Mouse (Mus musculus) G1E (cell line): ENCODE results near the gene Zdhhc5. TPM values are rescaled to one million over a fixed set of nuclear protein-coding genes. Genes with fewer than 3 reads are reported as not detected.

Source experiments
- ATAC-seq: 2 replicates; pipeline ENCODE4 v1.8.0; 2016; ENCODE audit warnings: mild to moderate bottlenecking; ENCODE audit not compliant: insufficient number of reproducible peaks, poor library complexity, low FRiP score, severe bottlenecking; ENCODE audit errors: extremely low read depth
- DNase-seq: peaks from one replicate; pipeline ENCODE4 v3.0.0; 2012; ENCODE audit warnings: low spot score
- H3K27me3 ChIP-seq: 2 replicates; pipeline ENCODE4 v1.6.1; 2012; ENCODE audit warnings: mild to moderate bottlenecking, low read length, inconsistent platforms; ENCODE audit not compliant: insufficient read depth
- H3K36me3 ChIP-seq: replicated peaks from 2 replicates; pipeline ENCODE3; 2012; ENCODE audit warnings: mild to moderate bottlenecking, inconsistent platforms
- H3K4me1 ChIP-seq: 2 replicates; pipeline ENCODE4 v1.6.1; 2012; ENCODE audit warnings: low read depth, low read length, inconsistent platforms, mixed read lengths; ENCODE audit not compliant: insufficient read depth
- H3K4me3 ChIP-seq: 2 replicates; pipeline ENCODE4 v1.5.1; 2012; ENCODE audit warnings: low read depth, mild to moderate bottlenecking, inconsistent platforms, low read length, moderate library complexity, mixed read lengths
- H3K9me3 ChIP-seq: replicated peaks from 2 replicates; pipeline ENCODE4 v1.6.1; 2012; ENCODE audit warnings: inconsistent platforms
- CTCF ChIP-seq: IDR thresholded peaks from 2 replicates; pipeline ENCODE4 v1.5.1; 2012; ENCODE audit warnings: low read depth, low read length, inconsistent platforms, mixed read lengths
- GATA1 ChIP-seq: IDR thresholded peaks from 2 replicates; pipeline ENCODE4 v1.6.1; 2012; ENCODE audit warnings: borderline replicate concordance, low read length, inconsistent platforms, mixed read lengths
- GATA2 ChIP-seq: IDR thresholded peaks from 2 replicates; pipeline ENCODE4 v1.6.1; 2012; ENCODE audit warnings: low read depth, low read length, inconsistent platforms, borderline replicate concordance
- POLR2AphosphoS5 ChIP-seq: IDR thresholded peaks from 2 replicates; pipeline ENCODE4 v1.6.1; 2012; ENCODE audit warnings: low read depth, low read length, inconsistent platforms; ENCODE audit not compliant: insufficient replicate concordance
- TAL1 ChIP-seq: conservative IDR thresholded peaks from 2 replicates; pipeline ENCODE4 v1.6.1; 2012; ENCODE audit warnings: low read depth, low read length, inconsistent platforms, mixed read lengths
- polyA plus RNA-seq: library from polyadenylated mRNA; stranded (reverse); fragments of >175 nt; gene quantifications from 2 replicates; pipeline ENCODE4 v1.2.3, GENCODE M21; 2012
- total RNA-seq, 2 experiments: library from RNA; stranded (forward) in 1 of 2; stranded (reverse) in 1 of 2; fragments of 200-1000 nt in 1 of 2; fragments of >200 nt in 1 of 2; fragmentation: Nextera tagmentation in 1 of 2; gene quantifications; 2 replicates each; pipeline ENCODE4 v1.2.3; 2014 to 2017

Zdhhc5 gene
- total and polyA plus RNA-seq, 3 experiments = 30.7 to 70.6 (median 38.0) TPM

DNA sequence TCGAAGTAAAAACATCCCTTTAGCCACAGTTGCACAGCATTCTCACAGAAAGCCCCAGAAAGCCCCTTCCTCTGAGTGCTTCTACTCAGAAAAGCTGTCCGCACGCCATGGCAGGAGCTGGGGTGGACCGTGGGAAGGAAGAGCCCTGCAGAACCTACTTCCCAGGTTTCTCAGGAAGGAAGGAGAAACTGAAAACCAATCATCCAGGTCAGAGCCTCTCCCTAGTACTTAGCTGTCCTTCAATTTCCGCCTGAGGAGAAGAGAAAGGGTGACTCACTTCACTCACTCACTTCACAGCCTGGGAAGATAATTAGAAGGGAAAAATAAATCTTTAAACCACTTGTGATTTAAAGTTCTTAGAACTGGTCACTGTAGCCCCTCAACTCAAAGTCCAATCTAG, 10.7 kb downstream of the Zdhhc5 start:
- no peak for TF ChIP-seq TAL1
- no peak for TF ChIP-seq GATA1
- no peak for TF ChIP-seq GATA2
- TF ChIP-seq POLR2AphosphoS5 = no peak
- no peak for TF ChIP-seq CTCF
- H3K4me1 ChIP-seq = peaks cover 16% of the 10 kb centered on the region
- ATAC-seq = no peak
- no peaks in the 10 kb centered on the region for H3K27me3 ChIP-seq
- no peak for DNase-seq
- H3K4me3 ChIP-seq = no peak overlapping the region
- H3K36me3 ChIP-seq = peaks cover 87% of the 10 kb centered on the region
- no peaks in the 10 kb centered on the region for H3K9me3 ChIP-seq

DNA sequence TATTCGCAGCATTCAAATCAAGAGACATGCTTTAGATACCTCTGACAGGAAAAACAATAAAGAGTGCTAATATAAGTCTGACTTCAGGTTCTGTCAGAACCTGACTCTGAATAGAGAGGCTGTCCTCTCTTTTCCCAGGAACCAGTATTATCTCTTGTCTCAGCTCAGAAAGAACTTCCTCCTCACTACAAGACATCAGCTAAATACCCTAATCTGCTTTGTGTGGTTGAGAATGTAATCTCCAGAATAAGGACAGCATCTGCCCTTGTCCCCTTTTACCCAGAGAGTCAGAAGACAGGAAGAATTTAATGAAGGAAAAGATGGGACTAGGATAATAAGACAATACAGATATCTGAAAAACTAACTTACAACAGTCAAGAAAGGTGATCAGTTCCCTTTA, 11.5 kb downstream of the Zdhhc5 start:
- no peak for TF ChIP-seq GATA1
- TF ChIP-seq POLR2AphosphoS5 = no peak
- no peak for TF ChIP-seq GATA2
- TF ChIP-seq CTCF = no peak
- TF ChIP-seq TAL1 = no peak
- Histone ChIP-seq H3K27me3 (no peaks in the 10 kb centered on the region), H3K9me3 (no peaks in the 10 kb centered on the region), H3K4me3 (no peak overlapping the region), H3K36me3 (peaks cover 86% of the 10 kb centered on the region), H3K4me1 (peaks cover 16% of the 10 kb centered on the region)
- ATAC-seq (peak; percentile 62), DNase-seq (no peak)

DNA sequence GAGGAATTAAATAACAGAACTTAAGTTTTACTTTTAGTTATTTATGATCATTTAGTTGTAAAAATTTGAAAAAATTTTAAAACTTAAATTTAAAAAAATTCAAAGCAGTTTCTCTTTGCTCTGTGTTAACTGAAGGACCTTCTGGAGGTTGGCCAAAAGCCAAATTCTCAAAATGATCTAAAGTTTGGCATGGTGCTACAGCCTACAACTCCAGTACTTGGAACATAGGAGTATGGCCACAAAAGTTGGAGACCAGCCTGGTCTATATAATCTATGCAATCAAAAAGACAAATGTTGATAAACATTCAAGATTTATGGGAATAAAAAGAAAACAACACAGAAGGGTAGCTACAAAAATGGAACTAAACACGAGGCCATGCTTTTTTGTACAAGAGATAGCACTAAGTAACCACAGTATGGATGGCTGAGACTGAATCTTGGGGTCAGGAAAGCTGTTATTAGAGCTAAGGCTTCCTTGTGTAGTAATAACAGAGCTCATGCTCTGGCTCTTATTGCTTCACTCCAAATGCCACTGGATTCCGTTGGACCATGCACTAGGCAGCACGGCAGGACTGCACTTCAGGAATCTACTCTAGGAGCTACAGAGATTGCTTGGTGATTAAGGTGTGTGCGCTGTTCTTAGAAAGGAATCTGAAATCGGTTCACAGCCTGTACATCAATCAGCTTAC, 19.8 kb downstream of the Zdhhc5 start:
- Histone ChIP-seq H3K9me3 (no peaks in the 10 kb centered on the region), H3K4me1 (no peaks in the 10 kb centered on the region), H3K27me3 (no peaks in the 10 kb centered on the region), H3K36me3 (peaks cover 83% of the 10 kb centered on the region), H3K4me3 (no peak overlapping the region)
- no peak for DNase-seq
- no peak for ATAC-seq
- TF ChIP-seq CTCF = no peak
- no peak for TF ChIP-seq POLR2AphosphoS5
- TF ChIP-seq GATA2 = no peak
- TF ChIP-seq GATA1 = no peak
- TF ChIP-seq TAL1 = no peak

DNA sequence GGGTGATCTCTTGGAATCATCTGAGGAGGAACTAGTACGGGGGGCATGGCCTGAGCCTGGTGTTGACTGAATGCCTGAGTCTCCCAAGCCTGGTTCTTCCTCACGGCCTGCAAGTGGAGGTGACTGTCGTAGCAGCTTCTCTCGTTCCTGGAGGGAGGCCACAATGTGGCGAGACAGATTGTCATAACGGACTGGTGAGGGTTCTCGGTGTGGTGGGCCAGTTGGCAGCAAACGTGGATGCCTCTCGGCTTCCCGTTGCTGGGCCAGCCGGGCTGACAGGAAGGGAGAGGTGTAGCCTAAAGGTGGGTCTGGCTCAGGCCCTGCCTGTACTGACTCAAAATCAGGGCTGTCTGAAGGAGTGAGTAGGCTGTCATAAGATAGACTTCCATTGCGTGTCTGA, 24.9 kb downstream of the Zdhhc5 start:
- ATAC-seq (no peak), DNase-seq (no peak)
- TF ChIP-seq GATA1 (no peak), CTCF (no peak), POLR2AphosphoS5 (no peak), TAL1 (no peak), GATA2 (no peak)
- no peaks in the 10 kb centered on the region for H3K27me3 ChIP-seq
- 0 out of 2 replicates have a peak overlapping the region, but pooled peaks have one; percentile 6 for H3K4me3 ChIP-seq
- H3K4me1 ChIP-seq = peaks cover 6% of the 10 kb centered on the region
- peaks cover 91% of the 10 kb centered on the region for H3K36me3 ChIP-seq
- H3K9me3 ChIP-seq = no peaks in the 10 kb centered on the region

DNA sequence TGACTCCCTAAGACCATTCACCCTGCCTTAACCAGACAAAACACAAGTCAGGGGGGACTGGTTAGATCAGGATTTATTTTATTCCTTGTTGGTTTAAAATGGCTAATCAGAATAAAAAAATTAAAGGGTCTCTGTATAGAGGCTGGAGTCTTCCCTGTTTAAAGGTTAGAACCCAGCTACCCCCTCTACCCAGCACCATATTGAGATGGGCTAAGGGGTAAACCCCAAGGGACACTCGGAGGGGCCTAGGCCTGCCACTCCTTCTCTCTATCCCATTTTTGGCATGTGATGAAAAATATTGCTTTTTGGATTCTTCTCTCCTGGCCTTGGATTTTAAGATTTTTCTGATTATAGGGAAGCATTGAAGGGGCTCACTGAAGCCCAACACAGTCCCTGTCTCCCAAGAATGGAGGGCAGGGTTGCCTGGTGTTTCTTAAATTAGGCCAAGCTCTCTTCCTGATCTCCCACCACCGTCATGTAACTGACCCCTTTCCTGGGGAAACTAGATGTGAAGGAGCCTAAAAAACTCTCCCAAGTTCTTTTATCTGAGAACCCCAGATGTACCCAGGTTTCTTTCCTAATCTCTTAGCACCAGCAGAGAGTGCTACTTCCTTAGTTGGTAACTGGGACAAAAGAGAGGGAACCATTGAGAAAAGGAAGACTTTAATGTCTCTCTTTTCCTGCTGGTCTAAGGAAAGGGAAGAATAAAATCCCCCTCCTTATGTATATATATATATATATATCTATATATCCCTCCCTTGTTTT, 26.7 kb downstream of the Zdhhc5 start:
- no peaks in the 10 kb centered on the region for H3K27me3 ChIP-seq
- H3K9me3 ChIP-seq = no peaks in the 10 kb centered on the region
- ATAC-seq (no peak), DNase-seq (no peak)
- TF ChIP-seq TAL1 = no peak
- no peak for TF ChIP-seq CTCF
- TF ChIP-seq GATA1 = no peak
- no peak for TF ChIP-seq POLR2AphosphoS5
- no peak for TF ChIP-seq GATA2
- H3K4me1 ChIP-seq = peaks cover 6% of the 10 kb centered on the region
- no peak overlapping the region for H3K4me3 ChIP-seq
- peaks cover 88% of the 10 kb centered on the region for H3K36me3 ChIP-seq

DNA sequence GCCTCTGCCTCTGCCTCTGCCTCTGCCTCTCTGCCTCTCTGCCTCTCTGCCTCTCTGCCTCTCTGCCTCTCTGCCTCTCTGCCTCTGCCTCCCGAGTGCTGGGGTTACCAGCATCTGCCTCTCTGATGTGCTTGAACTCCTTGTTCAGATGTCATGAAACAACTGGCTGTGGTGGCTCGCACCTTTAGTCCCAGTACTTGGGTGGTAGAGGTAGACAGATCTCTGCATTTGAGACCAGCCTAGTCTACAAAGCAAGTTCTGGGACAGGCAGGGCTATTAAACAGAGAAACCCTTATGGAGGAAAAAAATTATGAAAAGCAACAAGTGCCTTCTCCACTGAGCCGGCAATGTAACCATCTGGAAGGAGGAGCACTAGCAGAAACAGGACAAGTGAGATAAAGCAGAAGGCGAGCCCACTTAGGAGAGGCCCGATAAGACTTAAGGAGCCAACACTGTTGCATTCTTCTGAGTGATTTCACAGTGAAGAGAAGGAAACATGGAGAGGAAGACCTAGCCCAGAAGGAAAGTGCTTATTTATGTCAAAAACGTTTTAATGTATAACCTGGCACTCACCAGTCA, 32.3 kb downstream of the Zdhhc5 start:
- DNase-seq = no peak
- H3K36me3 ChIP-seq = peaks cover 59% of the 10 kb centered on the region
- no peak overlapping the region; the same call in 1 of the 2 replicates for H3K4me3 ChIP-seq
- TF ChIP-seq GATA2 = no peak
- no peak for TF ChIP-seq GATA1
- TF ChIP-seq CTCF = no peak
- no peak for TF ChIP-seq POLR2AphosphoS5
- TF ChIP-seq TAL1 = no peak
- H3K4me1 ChIP-seq = peaks cover 19% of the 10 kb centered on the region
- no peaks in the 10 kb centered on the region for H3K27me3 ChIP-seq
- no peak for ATAC-seq
- H3K9me3 ChIP-seq = no peaks in the 10 kb centered on the region
